Mouse (Mus musculus) liver, adult 2 months (tissue): ENCODE measurements at regions not wholly inside any gene's neighbourhood (a gene's known extent, or its start where the extent isn't known, plus 50 kb on each side); places are given as distances from the start of the nearest gene placed in this dataset.

Experiments used
- CTCF ChIP-seq: fragments of 200-500 bp; IDR thresholded peaks from 2 replicates; pipeline ENCODE4 v1.5.1; 2011; ENCODE audit warnings: low read depth, low read length, control low read depth
- POLR2A ChIP-seq: fragments of 200-500 bp; IDR thresholded peaks from 2 replicates; pipeline ENCODE4 v1.6.1; 2011; ENCODE audit warnings: low read length, control low read depth; ENCODE audit not compliant: insufficient read depth; ENCODE audit errors: extremely low read depth

GRCm38 (mm10) chr17:82904961-82905360 is 310.1 kb upstream of the Pkdcc start:
- TF ChIP-seq POLR2A (no peak), CTCF (no peak)
